Comparison of ENCODE assay signal across 17 mouse cellular contexts in genomic region chr1:39981970-39982369, GRCm38 (mm10).
A peak's percentile ranks its signal among the peaks of the same experiment; 100 is the strongest.
DNase-seq lines count a peak whose midpoint lies in the region; ATAC-seq lines count a peak whose summit lies in the region.
"Had no signal": no experiment of that assay in that cellular context is flagged by ENCODE, and none has a peak within 500 bp of the region (broad histone marks: within the 10 kb centered on the region; RNA-seq: fewer than 3 reads in every experiment).

No protein-coding gene starts in this region.

- peaks cover 96% of the 10 kb centered on the region for H3K36me3 ChIP-seq in heart, embryonic 14.5 days (ENCODE audit: control insufficient read depth, insufficient read depth, low read length)

- H3K4me1 ChIP-seq in heart, embryonic 14.5 days (ENCODE audit: control insufficient read depth in 2 of 2, insufficient read depth in 2 of 2, low read length in 2 of 2) = peaks cover 0 to 14% of the 10 kb centered on the region in 2 experiments; a peak in 1 of 4 replicates

- no peaks in the 10 kb centered on the region for H3K27me3 ChIP-seq in heart, embryonic 14.5 days (ENCODE audit: control insufficient read depth, insufficient read depth, low read length)
- H3K27me3 ChIP-seq: embryonic facial prominence, embryonic 13.5 days; hindbrain, embryonic 15.5 days; limb, embryonic 15.5 days had no signal

- WGBS in heart, embryonic 14.5 days = 44% methylated on average over 3 of the region's 3 CpGs

- H3K4me3 ChIP-seq in heart, embryonic 14.5 days (ENCODE audit: control insufficient read depth in 1 of 2, insufficient read depth in 1 of 2, low read depth in 1 of 2, low read length in 2 of 2) = no peak overlapping the region
- H3K4me3 ChIP-seq: embryonic facial prominence, embryonic 13.5 days; hindbrain, embryonic 15.5 days; limb, embryonic 15.5 days had no signal

- no peak overlapping the region for H3K9ac ChIP-seq in heart, embryonic 14.5 days (ENCODE audit: low read length)
- H3K9ac ChIP-seq: embryonic facial prominence, embryonic 13.5 days; hindbrain, embryonic 15.5 days; limb, embryonic 15.5 days had no signal

- H3K9me3 ChIP-seq in heart, embryonic 14.5 days (ENCODE audit: control insufficient read depth, low read length) = no peaks in the 10 kb centered on the region
- H3K9me3 ChIP-seq: embryonic facial prominence, embryonic 13.5 days; hindbrain, embryonic 15.5 days; limb, embryonic 15.5 days had no signal

- peak; percentile 20; the same call in 1 of the 2 replicates for ATAC-seq in heart, embryonic 14.5 days (ENCODE audit: insufficient number of reproducible peaks, insufficient read depth, low FRiP score, low read depth)

- H3K4me2 ChIP-seq in heart, embryonic 14.5 days (ENCODE audit: low read length) = no peak overlapping the region
- H3K4me2 ChIP-seq: embryonic facial prominence, embryonic 13.5 days; hindbrain, embryonic 15.5 days; limb, embryonic 15.5 days had no signal

- peak overlapping the region in 1 of 2 experiments; percentile 42; a peak in 2 of 4 replicates for H3K27ac ChIP-seq in heart, embryonic 14.5 days (replicated peaks in 1 of 2; ENCODE audit: control insufficient read depth in 1 of 2, insufficient read depth in 1 of 2, low read depth in 2 of 2, low read length in 2 of 2)
- H3K27ac ChIP-seq: embryonic facial prominence, embryonic 13.5 days; kidney, postnatal 0 days; limb, embryonic 15.5 days had no signal

- DNase-seq in heart, adult 8-10 months (ENCODE audit: low spot score) = peak; percentile 41
- DNase-seq in heart, postnatal 25 days (ENCODE audit: low spot score) = no peak
- peak; percentile 36 for DNase-seq in lung, postnatal 10 days
- no peak for DNase-seq in lung, postnatal 14 days
- DNase-seq in lung, postnatal 36 days = peak; percentile 34
- no peak for DNase-seq in yolk sac, embryonic 10.5 days (ENCODE audit: low spot score)
- DNase-seq: adrenal gland, adult 8-10 months; cerebellum, adult 9-11 months; kidney, adult 18-20 months; midbrain, embryonic 14.5 days; spleen, adult 18-20 months; thymus, postnatal 25 days had no signal

- intact Hi-C loops in heart, postnatal 25 days (cut with DNase I) = loop anchor here (5.0 kb wide), 2 partner anchors 220 to 295 kb away; no protein-coding TSS in a partner anchor

Comparison
In these comparisons a context has a peak if more than half of its experiments do, and no peak if none do; other contexts are left out.
1. DNase-seq: peak in heart, adult 8-10 months (single experiment), lung, postnatal 10 days (single experiment) and lung, postnatal 36 days (single experiment); none in heart, postnatal 25 days (single experiment), lung, postnatal 14 days (single experiment) and yolk sac, embryonic 10.5 days (single experiment).